Mouse (Mus musculus) intestine, embryonic 16.5 days (tissue): Measurements from ENCODE around the gene Tha1. TPM values are rescaled to one million over a fixed set of nuclear protein-coding genes. Genes with fewer than 3 reads are reported as not detected.

Experiments used
- ATAC-seq: fragments of 200-750 bp; cut with Nextera tagmentation; 2 replicates; pipeline ENCODE4 v1.8.0; 2017; ENCODE audit warnings: moderate TSS enrichment, moderate library complexity
- H3K27ac ChIP-seq: fragments of 300-500 bp; sonication (generic); 2 replicates; pipeline ENCODE4 v1.5.1; 2014; ENCODE audit warnings: mild to moderate bottlenecking, low read length
- H3K27me3 ChIP-seq: fragments of 300-500 bp; sonication (generic); replicated peaks from 2 replicates; pipeline ENCODE4 v1.6.1; 2014; ENCODE audit warnings: low read length, control low read depth, mixed read lengths; ENCODE audit not compliant: control insufficient read depth, insufficient read depth
- H3K36me3 ChIP-seq: fragments of 300-500 bp; sonication (generic); 2 replicates; pipeline ENCODE4 v1.6.1; 2014; ENCODE audit warnings: low read length, control low read depth; ENCODE audit not compliant: control insufficient read depth, insufficient read depth
- H3K4me1 ChIP-seq: fragments of 300-500 bp; sonication (generic); 2 replicates; pipeline ENCODE4 v1.6.1; 2014; ENCODE audit warnings: low read length, control low read depth, mixed read lengths; ENCODE audit not compliant: control insufficient read depth, insufficient read depth
- H3K4me2 ChIP-seq: fragments of 300-500 bp; sonication (generic); 2 replicates; pipeline ENCODE4 v1.6.1; 2014; ENCODE audit warnings: low read depth, low read length, control low read depth
- H3K4me3 ChIP-seq: fragments of 300-500 bp; sonication (generic); 2 replicates; pipeline ENCODE4 v1.5.1; 2014; ENCODE audit warnings: mild to moderate bottlenecking, low read length
- H3K9ac ChIP-seq: fragments of 300-500 bp; sonication (generic); 2 replicates; pipeline ENCODE4 v1.6.1; 2014; ENCODE audit warnings: low read depth, low read length
- H3K9me3 ChIP-seq: fragments of 300-500 bp; sonication (generic); 2 replicates; pipeline ENCODE4 v1.6.1; 2016; ENCODE audit warnings: low read length, control low read depth; ENCODE audit not compliant: control insufficient read depth
- WGBS: fragments of 180-500 bp; shearing (Covaris S2); extraction: QIAGEN DNeasy Blood & Tissue Kit; methylation state at CpG from one replicate; pipeline ENCODE4 v1.1.7; 2014; 5-methylcytosine and 5-hydroxymethylcytosine counted together
- polyA plus RNA-seq: library from polyadenylated mRNA; unstranded; fragments of >200 nt; fragmentation: Nextera tagmentation; extraction: Ambion mirVana; gene quantifications from 2 replicates; pipeline ENCODE4 v1.2.1, GENCODE M21; 2015

Tha1 gene
- polyA plus RNA-seq, 1 experiment from 2014 or later, result 12.2 TPM

GRCm38 (mm10) chr11:117832086-117832969 lies 41.0 kb downstream of the Tha1 start:
- 24% methylated on average over 28 of the region's 28 CpGs for WGBS
- peaks cover 60% of the 10 kb centered on the region for H3K4me1 ChIP-seq
- ATAC-seq, result no peak
- no peaks in the 10 kb centered on the region for H3K27me3 ChIP-seq
- H3K36me3 ChIP-seq, result no peaks in the 10 kb centered on the region
- H3K9me3 ChIP-seq, result no peaks in the 10 kb centered on the region
- H3K4me3 ChIP-seq, result peak overlapping the region; percentile 36
- H3K4me2 ChIP-seq, result peak overlapping the region; percentile 59
- H3K27ac ChIP-seq, result peak overlapping the region; percentile 62
- H3K9ac ChIP-seq, result peak overlapping the region; percentile 51

GRCm38 (mm10) chr11:117830401-117830800 lies 42.9 kb downstream of the Tha1 start:
- WGBS, result 56% methylated on average over 9 of the region's 9 CpGs
- Histone ChIP-seq H3K36me3 (no peaks in the 10 kb centered on the region), H3K27me3 (no peaks in the 10 kb centered on the region), H3K9me3 (no peaks in the 10 kb centered on the region), H3K9ac (0 out of 2 replicates have a peak overlapping the region, but pooled peaks have one; percentile 84), H3K4me3 (no peak overlapping the region), H3K4me2 (no peak overlapping the region), H3K4me1 (peaks cover 60% of the 10 kb centered on the region), H3K27ac (peak overlapping the region; percentile 98)
- no peak for ATAC-seq

GRCm38 (mm10) chr11:117829671-117830215 lies 43.5 kb downstream of the Tha1 start:
- peak overlapping the region; percentile 84 for H3K9ac ChIP-seq
- H3K36me3 ChIP-seq, result no peaks in the 10 kb centered on the region
- peak overlapping the region; percentile 17; the same call in 1 of the 2 replicates for H3K4me2 ChIP-seq
- peaks cover 54% of the 10 kb centered on the region for H3K4me1 ChIP-seq
- no peak overlapping the region for H3K4me3 ChIP-seq
- ATAC-seq, result no peak
- peak overlapping the region; percentile 98 for H3K27ac ChIP-seq
- no peaks in the 10 kb centered on the region for H3K9me3 ChIP-seq
- WGBS, result 53% methylated on average over 2 of the region's 2 CpGs
- no peaks in the 10 kb centered on the region for H3K27me3 ChIP-seq

- WGBS, result 45% methylated on average over 9 of the region's 9 CpGs
- H3K36me3 ChIP-seq, result no peaks in the 10 kb centered on the region
- H3K4me3 ChIP-seq, result no peak overlapping the region
- H3K27me3 ChIP-seq, result no peaks in the 10 kb centered on the region
- H3K9ac ChIP-seq, result peak overlapping the region; percentile 84
- peaks cover 57% of the 10 kb centered on the region for H3K4me1 ChIP-seq
- ATAC-seq, result peak; percentile 59
- peak overlapping the region; percentile 17; the same call in 1 of the 2 replicates for H3K4me2 ChIP-seq
- H3K9me3 ChIP-seq, result no peaks in the 10 kb centered on the region
- peak overlapping the region; percentile 98 for H3K27ac ChIP-seq
Observed at GRCm38 (mm10) chr11:117828888-117829604, 44.2 kb downstream of the Tha1 start.

GRCm38 (mm10) chr11:117828149-117828887 lies 45.0 kb downstream of the Tha1 start:
- peak overlapping the region; percentile 84 for H3K9ac ChIP-seq
- ATAC-seq, result peak; percentile 27; the same call in 1 of the 2 replicates

GRCm38 (mm10) chr11:117827386-117827785 lies 45.9 kb downstream of the Tha1 start:
- peak overlapping the region; percentile 98 for H3K27ac ChIP-seq
- H3K27me3 ChIP-seq, result no peaks in the 10 kb centered on the region
- H3K4me3 ChIP-seq, result peak overlapping the region; percentile 1; the same call in 1 of the 2 replicates
- H3K36me3 ChIP-seq, result no peaks in the 10 kb centered on the region
- H3K9ac ChIP-seq, result peak overlapping the region; percentile 84
- peaks cover 66% of the 10 kb centered on the region for H3K4me1 ChIP-seq
- no peaks in the 10 kb centered on the region for H3K9me3 ChIP-seq
- 46% methylated on average over 3 of the region's 3 CpGs for WGBS
- H3K4me2 ChIP-seq, result peak overlapping the region; percentile 89
- ATAC-seq, result no peak

More at GRCm38 (mm10) chr11:117828149-117828887, 45.0 kb downstream of the Tha1 start:
- Histone ChIP-seq H3K4me3 (0 out of 2 replicates have a peak overlapping the region, but pooled peaks have one; percentile 1), H3K4me2 (peak overlapping the region; percentile 89), H3K9me3 (no peaks in the 10 kb centered on the region), H3K36me3 (no peaks in the 10 kb centered on the region), H3K27me3 (no peaks in the 10 kb centered on the region), H3K4me1 (peaks cover 60% of the 10 kb centered on the region), H3K27ac (peak overlapping the region; percentile 98)
- 54% methylated on average over 18 of the region's 18 CpGs for WGBS

- Histone ChIP-seq H3K27ac (peak overlapping the region; percentile 98), H3K9ac (peak overlapping the region; percentile 84), H3K4me2 (peak overlapping the region; percentile 89), H3K9me3 (no peaks in the 10 kb centered on the region), H3K36me3 (no peaks in the 10 kb centered on the region), H3K4me1 (peaks cover 63% of the 10 kb centered on the region), H3K27me3 (no peaks in the 10 kb centered on the region), H3K4me3 (peak overlapping the region; percentile 2; the same call in 1 of the 2 replicates)
- no peak for ATAC-seq
- 54% methylated on average over 8 of the region's 8 CpGs for WGBS
Observed at GRCm38 (mm10) chr11:117826916-117827315, 46.4 kb downstream of the Tha1 start.

GRCm38 (mm10) chr11:117826164-117826563 lies 47.1 kb downstream of the Tha1 start:
- Histone ChIP-seq H3K4me2 (peak overlapping the region; percentile 89), H3K4me1 (peaks cover 68% of the 10 kb centered on the region), H3K4me3 (peak overlapping the region; percentile 65), H3K36me3 (peaks cover 7% of the 10 kb centered on the region), H3K9me3 (no peaks in the 10 kb centered on the region), H3K27ac (peak overlapping the region; percentile 91), H3K27me3 (no peaks in the 10 kb centered on the region), H3K9ac (peak overlapping the region; percentile 84)
- WGBS, result 8% methylated on average over 5 of the region's 5 CpGs
- ATAC-seq, result 0 out of 2 replicates have a peak, but pooled peaks have one; percentile 2
